In the genomic region with DNA sequence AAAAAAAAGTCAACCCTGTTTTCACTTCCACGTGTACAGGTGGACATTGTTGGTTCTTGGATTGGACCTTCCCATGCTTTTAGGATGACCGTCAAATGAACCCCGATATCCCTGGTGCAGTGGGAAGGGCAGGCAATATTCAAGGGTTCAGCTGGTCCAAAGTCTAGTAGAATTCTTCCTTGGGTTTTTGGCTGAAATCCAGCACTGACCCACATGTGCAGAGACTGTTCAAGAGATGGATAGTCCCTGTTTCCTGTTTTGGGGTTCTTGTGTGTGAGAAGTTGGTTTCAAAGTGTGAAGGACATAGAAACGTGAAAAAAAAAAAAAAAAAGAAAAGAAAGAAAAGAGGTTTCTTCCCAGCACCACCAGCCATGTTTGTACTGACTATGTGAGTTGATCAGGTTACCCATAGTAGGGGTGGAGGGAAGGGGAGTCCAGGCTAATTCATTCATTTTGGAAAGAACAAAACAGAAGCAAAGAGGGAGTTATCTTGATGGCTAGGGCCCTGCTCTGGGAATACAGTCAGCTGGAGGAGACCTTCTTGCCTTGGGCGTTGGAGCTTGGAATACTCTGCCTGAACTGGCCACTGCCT, we compare ENCODE assay signal across 28 mouse cellular contexts. TPM values are rescaled to one million over a fixed set of nuclear protein-coding genes. Genes with fewer than 3 reads are reported as not detected.
A peak's percentile ranks its signal among the peaks of the same experiment; 100 is the strongest.
DNase-seq lines count a peak whose midpoint lies in the region; ATAC-seq and TF ChIP-seq lines count a peak whose summit lies in the region.
"Had no signal": no experiment of that assay in that cellular context is flagged by ENCODE, and none has a peak within 500 bp of the region (broad histone marks: within the 10 kb centered on the region; RNA-seq: fewer than 3 reads in every experiment).

No protein-coding gene starts in this region.

- no peaks in the 10 kb centered on the region for H3K36me3 ChIP-seq in heart, embryonic 13.5 days
- H3K36me3 ChIP-seq in liver, postnatal 0 days (replicated peaks; ENCODE audit: insufficient read depth, low read length): no peaks in the 10 kb centered on the region
- no peaks in the 10 kb centered on the region for H3K36me3 ChIP-seq in liver, embryonic 12.5 days
- peaks cover 13 to 25% of the 10 kb centered on the region in 2 experiments for H3K36me3 ChIP-seq in CH12.LX (replicated peaks in 1 of 2; ENCODE audit: control insufficient read depth in 1 of 2, insufficient read depth in 1 of 2, low read length in 1 of 2)
- no peaks in the 10 kb centered on the region for H3K36me3 ChIP-seq in small intestine, adult 2 months (ENCODE audit: control insufficient read depth, insufficient read depth, low read length)
- H3K36me3 ChIP-seq: embryonic facial prominence, embryonic 13.5 days; forebrain, embryonic 10.5 days; forebrain, embryonic 15.5 days; heart, embryonic 10.5 days; limb, embryonic 13.5 days; midbrain, embryonic 15.5 days had no signal

- peaks cover 23% of the 10 kb centered on the region for H3K4me1 ChIP-seq in heart, embryonic 13.5 days
- H3K4me1 ChIP-seq in liver, postnatal 0 days (ENCODE audit: insufficient read depth): peaks cover 15% of the 10 kb centered on the region
- peaks cover 16% of the 10 kb centered on the region; the same call in 1 of the 2 replicates for H3K4me1 ChIP-seq in liver, embryonic 12.5 days
- peaks cover 34 to 68% of the 10 kb centered on the region in 2 experiments for H3K4me1 ChIP-seq in CH12.LX (ENCODE audit: control insufficient read depth in 1 of 2, insufficient read depth in 2 of 2)
- peaks cover 17% of the 10 kb centered on the region for H3K4me1 ChIP-seq in small intestine, adult 2 months (ENCODE audit: control insufficient read depth, insufficient read depth, insufficient read length, low read length)

- TF ChIP-seq EP300 in liver, postnatal 0 days (IDR thresholded peaks at IDR 0.05; ENCODE audit: low read depth): no peak
- peak; percentile 46; the same call in 1 of the 2 replicates for TF ChIP-seq EP300 in CH12.LX (IDR thresholded peaks at IDR 0.05; ENCODE audit: low read length)

- H3K27me3 ChIP-seq in heart, embryonic 13.5 days (replicated peaks): peaks cover 31% of the 10 kb centered on the region
- H3K27me3 ChIP-seq in liver, postnatal 0 days (ENCODE audit: insufficient read depth, low read length): peaks cover 14% of the 10 kb centered on the region; the same call in 1 of the 2 replicates
- H3K27me3 ChIP-seq in liver, embryonic 12.5 days (replicated peaks): peaks cover 33% of the 10 kb centered on the region
- no peaks in the 10 kb centered on the region for H3K27me3 ChIP-seq in CH12.LX (replicated peaks)
- H3K27me3 ChIP-seq in small intestine, adult 2 months (ENCODE audit: control insufficient read depth, insufficient read depth, low read length): no peaks in the 10 kb centered on the region

- in situ Hi-C loops in CH12.LX (cut with MboI; ENCODE audit: low pct_ligation_motif_present, low pct_unique_long_range_greater_than_20kb, low sequenced_read_pairs): no loop called here

- H3K4me2 ChIP-seq in heart, embryonic 13.5 days: no peak overlapping the region
- peak overlapping the region; percentile 40 for H3K4me2 ChIP-seq in liver, postnatal 0 days (ENCODE audit: low read depth, low read length)
- H3K4me2 ChIP-seq in liver, embryonic 12.5 days: no peak overlapping the region
- H3K4me2 ChIP-seq in CH12.LX (ENCODE audit: insufficient read depth, low read depth, poor library complexity, severe bottlenecking): peak overlapping the region; percentile 76
- H3K4me2 ChIP-seq: embryonic facial prominence, embryonic 13.5 days; forebrain, embryonic 15.5 days; hindbrain, embryonic 14.5 days; limb, embryonic 13.5 days; midbrain, embryonic 15.5 days had no signal

- TF ChIP-seq CTCF in liver, postnatal 0 days (IDR thresholded peaks at IDR 0.05; ENCODE audit: low read depth): no peak
- TF ChIP-seq CTCF in CH12.LX (conservative IDR thresholded peaks at IDR 0.05 in 1 of 2, IDR thresholded peaks at IDR 0.05 in 1 of 2; ENCODE audit: low read depth in 2 of 2, low read length in 2 of 2): no peak
- no peak for TF ChIP-seq CTCF in small intestine, adult 2 months (IDR thresholded peaks at IDR 0.05; ENCODE audit: extremely low read depth, insufficient read length, insufficient replicate concordance, low read depth, low read length)

- intact Hi-C loops in heart, postnatal 36 days (cut with DNase I): no loop called here

- peaks cover 59% of the 10 kb centered on the region for H3K79me2 ChIP-seq in CH12.LX (replicated peaks; ENCODE audit: control insufficient read depth, extremely low read depth, insufficient read depth, poor library complexity, severe bottlenecking)

- dilution Hi-C loops in CH12.LX (cut with MboI; ENCODE audit: extremely low pct_ligation_motif_present, extremely low pct_unique_long_range_greater_than_20kb, low sequenced_read_pairs): no loop called here

- no peak overlapping the region for H3K9ac ChIP-seq in heart, embryonic 13.5 days
- no peak overlapping the region for H3K9ac ChIP-seq in liver, postnatal 0 days (replicated peaks)
- no peak overlapping the region for H3K9ac ChIP-seq in liver, embryonic 12.5 days
- H3K9ac ChIP-seq in CH12.LX (ENCODE audit: insufficient read depth, low read depth): peak overlapping the region; percentile 29; the same call in 1 of the 2 replicates
- H3K9ac ChIP-seq: embryonic facial prominence, embryonic 13.5 days; forebrain, embryonic 15.5 days; hindbrain, embryonic 14.5 days; limb, embryonic 13.5 days; liver, embryonic 14.5 days; midbrain, embryonic 15.5 days had no signal

- no peak overlapping the region for H3K4me3 ChIP-seq in heart, embryonic 13.5 days
- H3K4me3 ChIP-seq in liver, postnatal 0 days (ENCODE audit: low read depth, low read length): no peak overlapping the region
- no peak overlapping the region for H3K4me3 ChIP-seq in liver, embryonic 12.5 days
- peak overlapping the region; percentile 9 to 29 (median 16) for H3K4me3 ChIP-seq in CH12.LX (replicated peaks in 1 of 3; ENCODE audit: low read depth in 2 of 3, low read length in 2 of 3, poor library complexity in 1 of 3)
- no peak overlapping the region for H3K4me3 ChIP-seq in small intestine, adult 2 months (ENCODE audit: low read depth, low read length)
- H3K4me3 ChIP-seq: embryonic facial prominence, embryonic 13.5 days; forebrain, embryonic 10.5 days; forebrain, embryonic 15.5 days; heart, embryonic 10.5 days; left cerebral cortex, adult 2 months; limb, embryonic 13.5 days; midbrain, embryonic 15.5 days had no signal

- no peak for TF ChIP-seq RAD21 in CH12.LX (IDR thresholded peaks at IDR 0.05; ENCODE audit: low read depth, low read length)

- no peak for DNase-seq in heart, postnatal 36 days
- no peak for DNase-seq in liver, postnatal 0 days
- DNase-seq in CH12.LX (ENCODE audit: extremely low read depth): no peak
- no peak for DNase-seq in embryo, embryonic 10.5 days (ENCODE audit: low spot score)
- DNase-seq: adrenal gland, postnatal 25 days; cerebellum, adult 2 months; cerebellum, postnatal 36 days; gastrocnemius, postnatal 25 days; heart, adult 11 months; heart, postnatal 4 days; kidney, adult 11 months; lung, postnatal 36 days; right cerebral cortex, postnatal 25 days; spleen, adult 18-20 months; thymus, postnatal 14 days had no signal

- peak overlapping the region; percentile 58; the same call in 1 of the 2 replicates for H3K27ac ChIP-seq in heart, embryonic 13.5 days (replicated peaks)
- no peak overlapping the region for H3K27ac ChIP-seq in liver, postnatal 0 days (ENCODE audit: low read depth)
- no peak overlapping the region for H3K27ac ChIP-seq in liver, embryonic 12.5 days
- peak overlapping the region; percentile 59 for H3K27ac ChIP-seq in CH12.LX (ENCODE audit: insufficient read depth, low read depth)
- peak overlapping the region; percentile 38 for H3K27ac ChIP-seq in small intestine, adult 2 months (ENCODE audit: insufficient read depth, low read depth, low read length)
- H3K27ac ChIP-seq: embryonic facial prominence, embryonic 13.5 days; forebrain, embryonic 10.5 days; forebrain, embryonic 15.5 days; heart, embryonic 10.5 days; hindbrain, embryonic 14.5 days; kidney, postnatal 0 days; left cerebral cortex, adult 2 months; limb, embryonic 13.5 days; liver, embryonic 14.5 days; midbrain, embryonic 15.5 days had no signal

- 75% methylated on average over 5 of the region's 5 CpGs for WGBS in heart, embryonic 13.5 days
- 47% methylated on average over 5 of the region's 5 CpGs for WGBS in liver, postnatal 0 days (ENCODE audit: insufficient replicate concordance)
- 50% methylated on average over 5 of the region's 5 CpGs for WGBS in liver, embryonic 12.5 days (ENCODE audit: insufficient replicate concordance)
- 30% methylated on average over 5 of the region's 5 CpGs for WGBS in small intestine, adult 2 months

- ATAC-seq in heart, embryonic 13.5 days (ENCODE audit: extremely low read depth, insufficient number of reproducible peaks, low FRiP score, low TSS enrichment): no peak
- ATAC-seq in liver, postnatal 0 days: no peak
- no peak for ATAC-seq in liver, embryonic 12.5 days
- ATAC-seq: forebrain, embryonic 15.5 days; midbrain, embryonic 15.5 days had no signal

- no peaks in the 10 kb centered on the region for H3K9me3 ChIP-seq in heart, embryonic 13.5 days
- H3K9me3 ChIP-seq in liver, postnatal 0 days (ENCODE audit: low read length): no peaks in the 10 kb centered on the region
- H3K9me3 ChIP-seq in liver, embryonic 12.5 days (replicated peaks): no peaks in the 10 kb centered on the region
- H3K9me3 ChIP-seq in CH12.LX (replicated peaks; ENCODE audit: low read length): no peaks in the 10 kb centered on the region
- H3K9me3 ChIP-seq: embryonic facial prominence, embryonic 13.5 days; forebrain, embryonic 10.5 days; forebrain, embryonic 15.5 days; heart, embryonic 10.5 days; limb, embryonic 13.5 days; midbrain, embryonic 15.5 days had no signal

- TF ChIP-seq POLR2A in CH12.LX (IDR thresholded peaks at IDR 0.05; ENCODE audit: low read depth, low read length): no peak
- no peak for TF ChIP-seq POLR2A in small intestine, adult 2 months (IDR thresholded peaks at IDR 0.05; ENCODE audit: low read depth, low read length)

TF ChIP-seq in CH12.LX, 34 proteins besides CTCF, POLR2A, EP300 and RAD21 (continues in another document):
- TF ChIP-seq POLR2AphosphoS2 (IDR thresholded peaks at IDR 0.05; ENCODE audit: low read depth, low read length) (no peak), TBP (conservative IDR thresholded peaks at IDR 0.05; ENCODE audit: low read depth, low read length) (no peak), CHD1 (IDR thresholded peaks at IDR 0.05; ENCODE audit: low read depth, low read length) (peak; percentile 65; the same call in 1 of the 2 replicates), MAZ (IDR thresholded peaks at IDR 0.05; ENCODE audit: low read depth, low read length) (no peak), SIN3A (IDR thresholded peaks at IDR 0.05; ENCODE audit: low read length) (peak; percentile 21; the same call in 1 of the 2 replicates)

RNA-seq across cellular contexts. Expression of a gene that starts 2.2 kb away (rescaled TPM):
- polyA plus RNA-seq in heart, embryonic 13.5 days (2015; fragmentation: Nextera tagmentation; extraction: Ambion mirVana): 6.0 and 7.2 TPM in 2 replicates
- total RNA-seq in heart, postnatal 36 days (2021): 1 to 10 TPM; 6.5 to 7.5 TPM
- 5.9 and 7.3 TPM in 2 replicates for polyA plus RNA-seq in liver, postnatal 0 days (2015; fragmentation: Nextera tagmentation; extraction: Ambion mirVana)
- 11.9 and 13.3 TPM in 2 replicates for polyA plus RNA-seq in liver, embryonic 12.5 days (2016; fragmentation: Nextera tagmentation; extraction: Ambion mirVana)
- total RNA-seq in CH12.LX (2012; rRNA removed) (194 and 205 TPM in 2 replicates), CH12.LX (2014; rRNA removed) (129 and 139 TPM in 2 replicates)
- polyA plus RNA-seq in CH12.LX (2012; ENCODE audit: insufficient read length, low read depth): 177 and 196 TPM in 2 replicates
- 8.1 and 14.6 TPM in 2 replicates for polyA plus RNA-seq in small intestine, adult 2 months (2012; rRNA removed)

Comparison
In these comparisons a context has a peak if more than half of its experiments do, and no peak if none do; other contexts are left out.
1. H3K4me2 ChIP-seq: peak in liver, postnatal 0 days (single experiment) and CH12.LX (single experiment); none in heart, embryonic 13.5 days (single experiment) and liver, embryonic 12.5 days (single experiment).
2. H3K27ac ChIP-seq: peak in heart, embryonic 13.5 days (single experiment), CH12.LX (single experiment) and small intestine, adult 2 months (single experiment); none in liver, postnatal 0 days (single experiment) and liver, embryonic 12.5 days (single experiment).
3. H3K4me3 ChIP-seq: peak in CH12.LX (3 of 3); none in heart, embryonic 13.5 days (single experiment), liver, postnatal 0 days (single experiment), liver, embryonic 12.5 days (single experiment) and small intestine, adult 2 months (single experiment).
4. RNA of a gene that starts 2.2 kb away (polyA plus RNA-seq): 177 to 196 TPM in CH12.LX; 8.1 to 14.6 TPM in small intestine, adult 2 months, 11.9 to 13.3 TPM in liver, embryonic 12.5 days, 5.9 to 7.3 TPM in liver, postnatal 0 days and 6.0 to 7.2 TPM in heart, embryonic 13.5 days; every median in the first group is over 10 times any median in the second.